Mouse (Mus musculus) MEL (cell line): ENCODE results near the gene Pigk. TPM values are rescaled to one million over a fixed set of nuclear protein-coding genes. Genes with fewer than 3 reads are reported as not detected.

Experiments
- DNase-seq: peaks from one replicate; pipeline ENCODE4 v3.0.0; 2011; ENCODE audit warnings: low read depth, low spot score
- H3K27ac ChIP-seq: 2 replicates; pipeline ENCODE4 v1.5.1; 2012; ENCODE audit warnings: low read depth, mild to moderate bottlenecking, control low read depth, low read length, moderate library complexity; ENCODE audit not compliant: control insufficient read depth
- H3K27me3 ChIP-seq, 2 experiments: fragments of 150-350 bp in 1 of 2; sonication (generic) in 1 of 2; 2 replicates each; pipeline ENCODE4 v1.6.1; 2012; ENCODE audit warnings: low read length in 2 of 2, mild to moderate bottlenecking in 2 of 2, improper control_type of control experiment in 1 of 2, moderate library complexity in 1 of 2; ENCODE audit not compliant: insufficient read depth in 2 of 2, control insufficient read depth in 1 of 2
- H3K36me3 ChIP-seq, 2 experiments: 2 replicates each; pipeline ENCODE4 v1.6.1; 2012 to 2014; ENCODE audit warnings: low read length in 2 of 2, improper control_type of control experiment in 1 of 2, inconsistent platforms in 1 of 2, mild to moderate bottlenecking in 1 of 2; ENCODE audit not compliant: insufficient read depth in 2 of 2, control insufficient read depth in 1 of 2
- H3K4me1 ChIP-seq, 2 experiments: fragments of 150-350 bp in 1 of 2; sonication (generic) in 1 of 2; 2 replicates each; pipeline ENCODE4 v1.6.1; 2012; ENCODE audit warnings: low read length in 2 of 2, improper control_type of control experiment in 1 of 2, mild to moderate bottlenecking in 1 of 2; ENCODE audit not compliant: insufficient read depth in 2 of 2, control insufficient read depth in 1 of 2
- H3K4me3 ChIP-seq, 2 experiments: fragments of 150-350 bp in 1 of 2; sonication (generic) in 1 of 2; 2 replicates each; pipeline ENCODE4 v1.5.1; 2012; ENCODE audit warnings: low read depth in 2 of 2, low read length in 2 of 2, mild to moderate bottlenecking in 2 of 2, moderate library complexity in 2 of 2, control low read depth in 1 of 2, improper control_type of control experiment in 1 of 2; ENCODE audit not compliant: control insufficient read depth in 1 of 2, insufficient read depth in 1 of 2
- H3K79me2 ChIP-seq: 2 replicates; pipeline ENCODE4 v1.6.1; 2012; ENCODE audit warnings: mild to moderate bottlenecking, low read length, moderate library complexity; ENCODE audit not compliant: control insufficient read depth, poor library complexity, insufficient read depth
- H3K9ac ChIP-seq: 2 replicates; pipeline ENCODE4 v1.6.1; 2012; ENCODE audit warnings: low read depth, mild to moderate bottlenecking, control low read depth, low read length, moderate library complexity; ENCODE audit not compliant: control insufficient read depth, poor library complexity, severe bottlenecking
- H3K9me3 ChIP-seq: fragments of 150-350 bp; sonication (generic); replicated peaks from 2 replicates; pipeline ENCODE4 v1.6.1; 2012; ENCODE audit warnings: mild to moderate bottlenecking, low read length, improper control_type of control experiment, moderate library complexity; ENCODE audit not compliant: insufficient read depth
- E2F4 ChIP-seq: IDR thresholded peaks from 2 replicates; pipeline ENCODE4 v1.6.1; 2011; ENCODE audit warnings: low read depth, low read length, improper control_type of control experiment, borderline replicate concordance
- ELF1 ChIP-seq: IDR thresholded peaks from 2 replicates; pipeline ENCODE4 v1.6.1; 2014; ENCODE audit warnings: low read depth, mild to moderate bottlenecking, inconsistent platforms, low read length, improper control_type of control experiment, moderate library complexity
- ETS1 ChIP-seq: IDR thresholded peaks from 2 replicates; pipeline ENCODE4 v1.6.1; 2012; ENCODE audit warnings: low read depth, mild to moderate bottlenecking, inconsistent platforms, low read length, improper control_type of control experiment, moderate library complexity
- GABPA ChIP-seq: IDR thresholded peaks from 2 replicates; pipeline ENCODE4 v1.6.1; 2012; ENCODE audit warnings: low read depth, mild to moderate bottlenecking, inconsistent platforms, low read length, improper control_type of control experiment, moderate library complexity
- GATA1 ChIP-seq: IDR thresholded peaks from 2 replicates; pipeline ENCODE4 v1.6.1; 2011; ENCODE audit warnings: low read depth, low read length, improper control_type of control experiment
- HCFC1 ChIP-seq: IDR thresholded peaks from 2 replicates; pipeline ENCODE4 v1.6.1; 2012; ENCODE audit warnings: low read depth, mild to moderate bottlenecking, inconsistent platforms, low read length, improper control_type of control experiment, moderate library complexity
- MAZ ChIP-seq: IDR thresholded peaks from 2 replicates; pipeline ENCODE4 v1.6.1; 2012; ENCODE audit warnings: low read depth, mild to moderate bottlenecking, inconsistent platforms, low read length, improper control_type of control experiment
- MEF2A ChIP-seq: IDR thresholded peaks from 2 replicates; pipeline ENCODE4 v1.6.1; 2014; ENCODE audit warnings: low read depth, mild to moderate bottlenecking, inconsistent platforms, low read length, improper control_type of control experiment; ENCODE audit not compliant: poor library complexity, insufficient replicate concordance, severe bottlenecking; ENCODE audit errors: extremely low read depth
- MXI1 ChIP-seq: IDR thresholded peaks from 2 replicates; pipeline ENCODE4 v1.6.1; 2011; ENCODE audit warnings: mild to moderate bottlenecking, low read depth, low read length, improper control_type of control experiment
- MYB ChIP-seq: IDR thresholded peaks from 2 replicates; pipeline ENCODE4 v1.6.1; 2011; ENCODE audit warnings: mild to moderate bottlenecking, low read depth, low read length, improper control_type of control experiment
- MYC ChIP-seq: IDR thresholded peaks from 2 replicates; pipeline ENCODE4 v1.6.1; 2011; ENCODE audit warnings: low read depth, mild to moderate bottlenecking, low read length, improper control_type of control experiment, moderate library complexity
- NELFE ChIP-seq: IDR thresholded peaks from 2 replicates; pipeline ENCODE4 v1.6.1; 2011; ENCODE audit warnings: low read depth, low read length, improper control_type of control experiment
- POLR2A ChIP-seq, 2 experiments: IDR thresholded peaks; 2 replicates each; pipeline ENCODE4 v1.6.1; 2011 to 2012; ENCODE audit warnings: low read length in 2 of 2, mild to moderate bottlenecking in 2 of 2, control low read depth in 1 of 2, improper control_type of control experiment in 1 of 2, low read depth in 1 of 2, moderate library complexity in 1 of 2; ENCODE audit not compliant: control insufficient read depth in 1 of 2, insufficient read depth in 1 of 2, poor library complexity in 1 of 2
- POLR2AphosphoS5 ChIP-seq: IDR thresholded peaks from 2 replicates; pipeline ENCODE4 v1.6.1; 2012; ENCODE audit warnings: low read depth, borderline replicate concordance, mild to moderate bottlenecking, inconsistent platforms, low read length, moderate library complexity, mixed read lengths
- SIN3A ChIP-seq: IDR thresholded peaks from 2 replicates; pipeline ENCODE4 v1.6.1; 2012; ENCODE audit warnings: low read length, improper control_type of control experiment, inconsistent platforms
- SMC3 ChIP-seq: IDR thresholded peaks from 2 replicates; pipeline ENCODE4 v1.6.1; 2011; ENCODE audit warnings: low read depth, low read length, improper control_type of control experiment
- TAL1 ChIP-seq: IDR thresholded peaks from 2 replicates; pipeline ENCODE4 v1.6.1; 2012; ENCODE audit warnings: mild to moderate bottlenecking, inconsistent platforms, low read length, moderate library complexity, mixed read lengths
- TCF12 ChIP-seq: IDR thresholded peaks from 2 replicates; pipeline ENCODE4 v1.6.1; 2014; ENCODE audit warnings: low read depth, mild to moderate bottlenecking, inconsistent platforms, low read length, improper control_type of control experiment, moderate library complexity
- USF2 ChIP-seq, 2 experiments: IDR thresholded peaks; 2 replicates each; pipeline ENCODE4 v1.6.1; 2011 to 2012; ENCODE audit warnings: improper control_type of control experiment in 2 of 2, low read length in 2 of 2, borderline replicate concordance in 1 of 2, inconsistent platforms in 1 of 2, low read depth in 1 of 2, mild to moderate bottlenecking in 1 of 2; ENCODE audit not compliant: insufficient read depth in 1 of 2
- ZC3H11A ChIP-seq: IDR thresholded peaks from 2 replicates; pipeline ENCODE4 v1.6.1; 2012; ENCODE audit warnings: low read depth, mild to moderate bottlenecking, inconsistent platforms, low read length, improper control_type of control experiment
- ZNF384 ChIP-seq: IDR thresholded peaks from 2 replicates; pipeline ENCODE4 v1.6.1; 2012; ENCODE audit warnings: low read depth, mild to moderate bottlenecking, inconsistent platforms, low read length, improper control_type of control experiment
- polyA plus RNA-seq, 2 experiments: library from polyadenylated mRNA; stranded (reverse) in 1 of 2; unstranded in 1 of 2; fragments of >175 nt in 1 of 2; fragments of >200 nt in 1 of 2; gene quantifications; 2 replicates each; pipeline versions ENCODE4 v1.2.1 to v1.2.4; 2012; ENCODE audit warnings: low replicate concordance in 2 of 2, low read depth in 1 of 2; ENCODE audit not compliant: insufficient read length in 2 of 2, insufficient read depth in 1 of 2, missing spikeins in 1 of 2
- total RNA-seq: library from RNA; depleted of rRNA; stranded (reverse); fragments of 300-350 nt; gene quantifications from 2 replicates; pipeline ENCODE4 v1.2.3, GENCODE M21; 2012; rRNA removed

Pigk gene
- total RNA-seq (17.8 and 19.3 TPM in 2 replicates), polyA plus RNA-seq (10 to 100 TPM in 1 of 2 experiments, not detected in 1; 14.6 TPM)

DNA sequence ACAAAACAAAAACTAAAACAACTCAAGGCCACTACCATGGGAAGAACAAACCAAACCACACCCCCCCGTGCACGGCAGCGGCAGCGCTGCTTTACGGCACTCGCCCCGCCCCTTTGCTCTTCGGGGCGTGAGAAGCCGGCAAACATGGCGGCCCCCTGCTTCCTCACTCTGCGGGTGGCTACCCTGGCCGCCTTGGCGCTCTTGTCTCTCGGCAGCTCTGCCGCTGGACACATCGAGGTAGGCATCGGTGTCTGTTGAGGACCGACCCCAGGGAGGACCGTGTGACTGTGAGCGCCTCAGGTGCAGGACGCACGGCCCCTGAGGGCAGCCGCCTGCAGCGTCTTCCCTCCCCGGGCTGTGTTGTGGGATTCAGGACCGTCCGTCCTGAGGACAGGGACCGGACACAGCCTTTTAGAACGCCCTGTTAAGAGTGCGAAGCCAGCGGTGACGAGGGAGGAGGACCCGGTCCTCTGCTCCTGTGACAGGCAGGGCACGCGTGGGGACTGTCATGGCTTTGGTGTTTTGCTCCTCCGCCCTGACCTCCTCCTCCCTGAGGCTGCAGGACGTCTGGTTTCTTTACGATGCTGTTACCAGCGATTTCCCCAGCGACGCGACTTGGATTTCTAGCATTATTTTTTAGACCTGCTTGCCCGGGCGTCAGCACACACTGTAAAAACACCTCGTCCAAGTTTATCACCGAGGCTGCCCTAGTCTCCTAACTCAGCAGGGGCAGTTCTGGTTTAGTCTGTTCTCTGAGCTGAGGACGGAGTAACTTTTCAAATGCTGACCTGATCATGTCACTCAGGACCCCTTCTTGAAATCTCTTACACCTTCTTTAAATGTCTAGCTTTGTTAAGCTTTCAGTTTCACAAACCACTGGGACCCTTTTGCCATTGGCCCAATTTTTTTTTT, at the start of gene Pigk:
Gene Pigk, plus strand, starts transcription at position 110 of the 912 bp plus-strand sequence.
- H3K36me3 ChIP-seq = peaks cover 0 to 8% of the 10 kb centered on the region in 2 experiments; a peak in 2 of 4 replicates
- no peaks in the 10 kb centered on the region for H3K9me3 ChIP-seq
- 0 out of 2 replicates have a peak within 1 kb of the TSS, but pooled peaks have one; percentile 28 for H3K27ac ChIP-seq
- peaks cover 7 to 8% of the 10 kb centered on the region in 2 experiments; a peak in 3 of 4 replicates for H3K4me1 ChIP-seq
- TF ChIP-seq GABPA = no peak
- TF ChIP-seq POLR2AphosphoS5 = no peak
- peak; percentile 47; the same call in 1 of the 2 replicates for TF ChIP-seq ETS1
- peak; percentile 48; the same call in 1 of the 2 replicates for TF ChIP-seq TCF12
- TF ChIP-seq GATA1 = no peak
- TF ChIP-seq SMC3 = no peak
- TF ChIP-seq E2F4 = no peak
- TF ChIP-seq ZNF384 = peak; percentile 48
- TF ChIP-seq NELFE = peak; percentile 63
- TF ChIP-seq TAL1 = no peak
- peak; percentile 75 for TF ChIP-seq SIN3A
- TF ChIP-seq ZC3H11A = no peak
- peak; percentile 96 for TF ChIP-seq MXI1
- TF ChIP-seq HCFC1 = peak; percentile 90
- peak; percentile 81 to 89 for TF ChIP-seq POLR2A (IDR thresholded peaks at IDR 0.05; ENCODE audit: control insufficient read depth in 1 of 2, insufficient read depth in 1 of 2, low read depth in 1 of 2, low read length in 2 of 2, poor library complexity in 1 of 2)
- TF ChIP-seq ELF1 = peak; percentile 55
- no peak for TF ChIP-seq MYB
- TF ChIP-seq MEF2A = no peak
- peak; percentile 38; the same call in 1 of the 2 replicates for TF ChIP-seq MAZ
- TF ChIP-seq MYC = no peak
- no peak for TF ChIP-seq USF2 (IDR thresholded peaks at IDR 0.05; ENCODE audit: borderline replicate concordance in 1 of 2, insufficient read depth in 1 of 2, low read depth in 1 of 2, low read length in 2 of 2)
- peak within 1 kb of the TSS; percentile 91 for H3K9ac ChIP-seq
- DNase-seq = peak; percentile 94
- peaks cover 3 to 4% of the 10 kb centered on the region in 2 experiments for H3K27me3 ChIP-seq
- H3K79me2 ChIP-seq = peaks cover 9% of the 10 kb centered on the region
- peak within 1 kb of the TSS; percentile 81 to 94 for H3K4me3 ChIP-seq
